Mouse (Mus musculus) gastrocnemius, adult 8-10 months (tissue): ENCODE results near the gene Il9. TPM values are rescaled to one million over a fixed set of nuclear protein-coding genes. Genes with fewer than 3 reads are reported as not detected.

Source experiments
- total RNA-seq, 4 experiments: library from RNA; stranded (reverse); gene quantifications; 2 replicates each; pipeline ENCODE4 v1.2.4; 2022

The Il9 gene
- total RNA-seq, 4 experiments from 2014 or later: not detected

Other genes starting within 250 kb of the Il9 start
- not detected for gene Neurog1, start 230.1 kb downstream of the Il9 start, total RNA-seq
- gene Cxcl14, start 185.7 kb downstream of the Il9 start, total RNA-seq: 10 to 100 TPM; 21.4 to 40.0 (median 28.6) TPM
- gene Gm3045, start 55.7 kb downstream of the Il9 start, total RNA-seq: not detected
- gene Slc25a48, start 43.9 kb downstream of the Il9 start, total RNA-seq: under 1 TPM in 1 of 4 experiments, not detected in 3; 0.11 TPM
- gene Fbxl21, start 40.2 kb upstream of the Il9 start, total RNA-seq: under 1 TPM in 2 of 4 experiments, not detected in 2; 0.24 to 0.29 TPM
- not detected for gene Lect2, start 66.3 kb upstream of the Il9 start, total RNA-seq
- gene Tgfbi, start 127.3 kb upstream of the Il9 start, total RNA-seq: 10 to 100 TPM in 2 of 4 experiments, 1 to 10 TPM in 2; 3.8 to 15.6 (median 7.6) TPM
- gene Smad5, start 220.8 kb upstream of the Il9 start, total RNA-seq: 10 to 100 TPM; 17.7 to 24.1 (median 20.7) TPM